Comparison of ENCODE assay signal across 11 mouse cellular contexts in genomic region chr8:121203612-121204376, GRCm38 (mm10).
DNase-seq lines count a peak whose midpoint lies in the region; ATAC-seq lines count a peak whose summit lies in the region.
"Had no signal": no experiment of that assay in that cellular context is flagged by ENCODE, and none has a peak within 500 bp of the region (broad histone marks: within the 10 kb centered on the region; RNA-seq: fewer than 3 reads in every experiment).

No protein-coding gene starts in this region.

- peak; percentile 73 for DNase-seq in embryonic facial prominence, embryonic 14.5 days (ENCODE audit: low spot score)
- peak; percentile 57 to 70 for DNase-seq in layer of hippocampus, postnatal 36 days
- peak; percentile 69 for DNase-seq in right cerebral cortex, adult 18-20 months
- DNase-seq in gastrocnemius, adult 18-20 months (ENCODE audit: low spot score): no peak
- DNase-seq in T-cell, adult 2 months (ENCODE audit: low spot score): no peak
- no peak for DNase-seq in urinary bladder, postnatal 36 days (ENCODE audit: low spot score in 2 of 2)
- DNase-seq: gastrocnemius, adult 2 months had no signal

- H3K4me1 ChIP-seq in kidney, embryonic 15.5 days: peaks cover 51% of the 10 kb centered on the region
- H3K4me1 ChIP-seq in kidney, embryonic 14.5 days (ENCODE audit: control insufficient read depth, insufficient read depth, low read length): peaks cover 42% of the 10 kb centered on the region
- peaks cover 3% of the 10 kb centered on the region; the same call in 1 of the 2 replicates for H3K4me1 ChIP-seq in embryonic facial prominence, embryonic 14.5 days (ENCODE audit: control insufficient read depth, insufficient read depth, low read length)

- H3K4me3 ChIP-seq in kidney, embryonic 15.5 days (replicated peaks): no peak overlapping the region
- H3K4me3 ChIP-seq in kidney, embryonic 14.5 days (ENCODE audit: low read length): no peak overlapping the region
- H3K4me3 ChIP-seq in embryonic facial prominence, embryonic 14.5 days (ENCODE audit: low read depth, low read length): no peak overlapping the region
- H3K4me3 ChIP-seq: gastrocnemius, adult 2 months had no signal

- H3K4me2 ChIP-seq in kidney, embryonic 15.5 days: no peak overlapping the region
- no peak overlapping the region for H3K4me2 ChIP-seq in kidney, embryonic 14.5 days (replicated peaks; ENCODE audit: low read depth, low read length)
- H3K4me2 ChIP-seq in embryonic facial prominence, embryonic 14.5 days (ENCODE audit: low read depth, low read length): no peak overlapping the region

- H3K9me3 ChIP-seq in kidney, embryonic 15.5 days (replicated peaks): no peaks in the 10 kb centered on the region
- H3K9me3 ChIP-seq in kidney, embryonic 14.5 days (ENCODE audit: control insufficient read depth, low read length): no peaks in the 10 kb centered on the region
- no peaks in the 10 kb centered on the region for H3K9me3 ChIP-seq in embryonic facial prominence, embryonic 14.5 days (ENCODE audit: control insufficient read depth, low read length)

- 60% methylated on average over 19 of the region's 19 CpGs for whole genome bisulfite sequencing in kidney, embryonic 15.5 days
- 61% methylated on average over 19 of the region's 19 CpGs for WGBS in kidney, embryonic 14.5 days
- WGBS in embryonic facial prominence, embryonic 14.5 days: 53% methylated on average over 19 of the region's 19 CpGs

- H3K36me3 ChIP-seq in kidney, embryonic 15.5 days: no peaks in the 10 kb centered on the region
- no peaks in the 10 kb centered on the region for H3K36me3 ChIP-seq in kidney, embryonic 14.5 days (ENCODE audit: control insufficient read depth, insufficient read depth, low read length)
- no peaks in the 10 kb centered on the region for H3K36me3 ChIP-seq in embryonic facial prominence, embryonic 14.5 days (ENCODE audit: control insufficient read depth, insufficient read depth, low read length)

- ATAC-seq in kidney, embryonic 15.5 days (replicated peaks; ENCODE audit: low FRiP score): no peak
- no peak for ATAC-seq in kidney, embryonic 14.5 days (ENCODE audit: low FRiP score, low TSS enrichment)
- ATAC-seq in embryonic facial prominence, embryonic 14.5 days (ENCODE audit: low read depth): no peak
- ATAC-seq: inflammation-experienced regulatory T-cells, adult 6 months had no signal

- H3K27me3 ChIP-seq in kidney, embryonic 15.5 days: no peaks in the 10 kb centered on the region
- H3K27me3 ChIP-seq in kidney, embryonic 14.5 days (ENCODE audit: control insufficient read depth, insufficient read depth, low read length): no peaks in the 10 kb centered on the region
- no peaks in the 10 kb centered on the region for H3K27me3 ChIP-seq in embryonic facial prominence, embryonic 14.5 days (replicated peaks; ENCODE audit: control insufficient read depth, insufficient read depth, low read length)

- no peak overlapping the region for H3K9ac ChIP-seq in kidney, embryonic 15.5 days
- no peak overlapping the region for H3K9ac ChIP-seq in kidney, embryonic 14.5 days (ENCODE audit: low read depth, low read length)
- no peak overlapping the region for H3K9ac ChIP-seq in embryonic facial prominence, embryonic 14.5 days (ENCODE audit: low read depth, low read length)

- H3K27ac ChIP-seq in kidney, embryonic 15.5 days: 0 out of 2 replicates have a peak overlapping the region, but pooled peaks have one; percentile 27
- no peak overlapping the region for H3K27ac ChIP-seq in kidney, embryonic 14.5 days (ENCODE audit: low read depth, low read length)
- H3K27ac ChIP-seq in embryonic facial prominence, embryonic 14.5 days (replicated peaks; ENCODE audit: low read depth, low read length): peak overlapping the region; percentile 48
- H3K27ac ChIP-seq: gastrocnemius, adult 2 months; macrophage had no signal

Comparison
In these comparisons a context has a peak if more than half of its experiments do, and no peak if none do; other contexts are left out.
1. DNase-seq: peak in embryonic facial prominence, embryonic 14.5 days (single experiment), layer of hippocampus, postnatal 36 days (2 of 2) and right cerebral cortex, adult 18-20 months (single experiment); none in gastrocnemius, adult 18-20 months (single experiment), T-cell, adult 2 months (single experiment) and urinary bladder, postnatal 36 days (0 of 2).